Mouse (Mus musculus) hindbrain, embryonic 10.5 days (tissue): ENCODE data around the gene Megf8. TPM values are rescaled to one million over a fixed set of nuclear protein-coding genes. Genes with fewer than 3 reads are reported as not detected.

Experiments
- DNase-seq: peaks from one replicate; pipeline ENCODE4 v3.0.0-alpha.2; 2017; ENCODE audit warnings: low spot score
- H3K27ac ChIP-seq: fragments of 300-500 bp; sonication (generic); 2 replicates; pipeline ENCODE4 v1.5.1; 2016; ENCODE audit warnings: mild to moderate bottlenecking, moderate library complexity
- H3K27me3 ChIP-seq: fragments of 300-500 bp; sonication (generic); 2 replicates; pipeline ENCODE4 v1.6.1; 2016; ENCODE audit warnings: mild to moderate bottlenecking; ENCODE audit not compliant: poor library complexity, insufficient read depth, severe bottlenecking
- H3K36me3 ChIP-seq: fragments of 300-500 bp; sonication (generic); 2 replicates; pipeline ENCODE4 v1.6.1; 2016; ENCODE audit warnings: mild to moderate bottlenecking, moderate library complexity
- H3K4me1 ChIP-seq: fragments of 300-500 bp; sonication (generic); replicated peaks from 2 replicates; pipeline ENCODE4 v1.6.1; 2016; ENCODE audit warnings: mild to moderate bottlenecking
- H3K4me3 ChIP-seq: fragments of 300-500 bp; sonication (generic); 2 replicates; pipeline ENCODE4 v1.5.1; 2016; ENCODE audit warnings: mild to moderate bottlenecking, moderate library complexity
- H3K9me3 ChIP-seq: fragments of 300-500 bp; sonication (generic); 2 replicates; pipeline ENCODE4 v1.6.1; 2016; ENCODE audit warnings: mild to moderate bottlenecking, moderate library complexity
- WGBS: fragments of 180-500 bp; shearing (Covaris S2); methylation state at CpG from one replicate; pipeline ENCODE4 v1.1.7; 2016; 5-methylcytosine and 5-hydroxymethylcytosine counted together
- polyA plus RNA-seq: library from polyadenylated mRNA; unstranded; fragments of >200 nt; fragmentation: Nextera tagmentation; extraction: Ambion mirVana; gene quantifications from 2 replicates; pipeline ENCODE4 v1.2.1, GENCODE M21; 2016

Megf8 gene
- polyA plus RNA-seq, 1 experiment from 2014 or later = 18.2 TPM

DNA sequence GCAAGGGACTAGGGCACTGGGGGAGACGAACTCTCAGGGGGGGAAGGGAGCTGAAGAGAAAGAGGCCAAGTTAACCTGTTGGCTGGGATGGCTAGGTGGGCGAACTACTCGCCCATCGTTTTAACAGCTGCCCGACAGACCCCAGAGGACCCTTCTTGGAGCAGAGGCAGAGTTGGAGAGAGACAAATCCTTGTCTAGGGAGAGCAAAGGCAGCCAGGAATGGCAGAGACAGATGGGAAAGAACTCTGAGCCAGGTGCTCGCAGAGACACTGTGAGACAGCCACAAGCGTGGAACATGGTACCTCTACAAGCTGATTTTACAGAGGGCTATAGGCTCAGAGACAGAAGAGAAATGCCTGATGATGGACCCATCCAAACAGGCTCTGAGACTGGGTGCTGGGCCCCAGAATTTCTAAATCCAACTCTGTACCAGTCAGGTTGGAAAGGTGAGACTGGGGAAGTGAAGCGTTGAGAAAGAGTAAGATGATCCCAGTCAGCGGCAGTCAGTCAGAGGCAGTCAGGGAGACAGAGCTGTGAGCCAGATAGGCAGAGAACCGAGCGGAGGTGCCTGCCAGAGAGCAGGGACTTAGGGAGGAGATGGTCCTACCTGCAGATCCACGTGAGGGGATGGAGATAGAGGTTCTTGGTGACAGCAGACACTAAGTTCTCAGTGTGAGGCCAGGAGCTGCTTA is 52.2 kb downstream of the Megf8 start, which contains the start of gene Cnfn:
TSS of gene Cnfn (minus strand) at position 667 of the 692 bp plus-strand sequence.
- peaks cover 7% of the 10 kb centered on the region for H3K36me3 ChIP-seq
- WGBS = 52% methylated on average over 12 of the region's 12 CpGs
- H3K4me1 ChIP-seq = peaks cover 44% of the 10 kb centered on the region
- no peak within 1 kb of the TSS; the same call in 1 of the 2 replicates for H3K4me3 ChIP-seq
- H3K27me3 ChIP-seq = peaks cover 59% of the 10 kb centered on the region
- DNase-seq = no peak
- H3K9me3 ChIP-seq = no peaks in the 10 kb centered on the region
- no peak within 1 kb of the TSS for H3K27ac ChIP-seq

DNA sequence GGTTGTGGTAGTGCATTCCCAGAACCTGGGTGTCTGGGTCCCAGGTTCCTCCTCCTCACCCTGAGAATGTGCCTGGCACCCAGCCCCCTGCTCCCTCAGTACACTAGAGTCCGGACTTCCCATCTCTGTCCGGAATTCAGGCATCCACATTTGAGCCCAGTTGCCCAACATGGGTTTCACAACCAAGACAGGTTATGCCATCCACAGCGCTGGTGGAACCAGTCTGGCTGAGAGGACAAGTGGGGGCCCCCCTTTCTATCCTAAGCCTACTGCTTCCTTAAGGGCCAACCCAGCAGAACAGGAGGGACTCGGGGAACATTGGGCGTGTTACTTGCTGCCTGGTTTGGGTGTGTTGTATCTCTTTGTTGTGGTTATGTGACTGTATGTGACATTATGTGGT is 55.5 kb downstream of the Megf8 start:
- peaks cover 58% of the 10 kb centered on the region for H3K27me3 ChIP-seq
- no peak for DNase-seq
- H3K36me3 ChIP-seq = no peaks in the 10 kb centered on the region
- peaks cover 27% of the 10 kb centered on the region for H3K4me1 ChIP-seq
- no peak overlapping the region for H3K4me3 ChIP-seq
- no peak overlapping the region for H3K27ac ChIP-seq
- no peaks in the 10 kb centered on the region for H3K9me3 ChIP-seq
- 90% methylated on average over 5 of the region's 5 CpGs for WGBS

DNA sequence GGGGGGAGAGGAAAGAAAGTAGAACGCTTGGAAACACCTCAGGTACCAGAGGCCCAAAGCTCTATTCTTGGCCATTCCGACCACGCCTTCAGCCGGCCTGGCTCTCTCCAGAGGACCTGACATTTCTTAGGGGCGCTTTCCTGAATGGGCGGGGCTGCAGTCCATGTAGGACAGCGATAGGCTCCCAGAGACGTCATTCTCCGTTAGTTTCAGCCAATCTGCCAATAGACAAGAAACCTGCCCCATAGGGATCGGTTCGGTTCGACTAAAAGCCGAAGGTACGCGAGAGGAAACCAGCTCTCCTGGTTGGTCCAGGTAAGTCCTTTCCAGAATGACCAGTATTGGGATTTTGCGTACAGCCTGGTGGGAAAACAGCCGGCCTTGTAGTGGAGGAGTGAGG is 59.6 kb downstream of the Megf8 start:
- H3K4me3 ChIP-seq = peak overlapping the region; percentile 42
- peak overlapping the region; percentile 36; the same call in 1 of the 2 replicates for H3K27ac ChIP-seq
- no peaks in the 10 kb centered on the region for H3K36me3 ChIP-seq
- peaks cover 42% of the 10 kb centered on the region for H3K27me3 ChIP-seq
- peak; percentile 70 for DNase-seq
- 5% methylated on average over 17 of the region's 17 CpGs for WGBS
- H3K4me1 ChIP-seq = peaks cover 30% of the 10 kb centered on the region
- H3K9me3 ChIP-seq = no peaks in the 10 kb centered on the region

DNA sequence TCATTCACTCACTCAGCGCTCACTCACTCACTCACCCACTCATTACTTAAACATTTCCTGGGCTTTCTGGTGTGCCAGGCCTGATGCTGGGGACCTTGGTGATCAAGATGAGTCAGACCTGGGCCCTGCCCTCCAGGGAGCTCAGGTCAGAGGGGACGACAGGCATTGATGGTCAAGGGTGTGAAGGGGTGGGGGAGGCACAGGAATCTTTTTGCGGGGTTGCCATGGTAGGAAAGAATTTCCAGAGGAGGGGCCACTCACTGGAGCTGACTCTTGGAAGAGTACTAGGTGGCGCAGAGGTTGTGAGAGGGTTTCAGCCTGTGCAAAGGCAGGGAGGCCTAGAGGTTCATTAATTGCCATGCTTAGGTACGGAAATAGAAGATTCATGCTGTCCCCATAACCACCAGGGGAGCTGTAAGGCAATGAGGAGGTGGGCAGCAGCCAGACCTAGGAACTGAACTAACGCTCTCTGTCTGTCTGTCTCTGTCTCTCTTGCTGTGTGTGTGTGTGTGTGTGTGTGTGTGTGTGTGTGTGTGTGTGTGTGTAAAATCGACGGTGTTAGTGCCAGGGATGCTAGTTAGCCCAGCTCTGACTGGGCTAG is 60.2 kb downstream of the Megf8 start:
- peaks cover 6% of the 10 kb centered on the region; the same call in 1 of the 2 replicates for H3K36me3 ChIP-seq
- peak overlapping the region; percentile 42 for H3K4me3 ChIP-seq
- 40% methylated on average over 6 of the region's 8 CpGs for WGBS
- peaks cover 46% of the 10 kb centered on the region for H3K27me3 ChIP-seq
- DNase-seq = no peak
- H3K4me1 ChIP-seq = peaks cover 30% of the 10 kb centered on the region
- peak overlapping the region; percentile 40; the same call in 1 of the 2 replicates for H3K27ac ChIP-seq
- H3K9me3 ChIP-seq = no peaks in the 10 kb centered on the region

DNA sequence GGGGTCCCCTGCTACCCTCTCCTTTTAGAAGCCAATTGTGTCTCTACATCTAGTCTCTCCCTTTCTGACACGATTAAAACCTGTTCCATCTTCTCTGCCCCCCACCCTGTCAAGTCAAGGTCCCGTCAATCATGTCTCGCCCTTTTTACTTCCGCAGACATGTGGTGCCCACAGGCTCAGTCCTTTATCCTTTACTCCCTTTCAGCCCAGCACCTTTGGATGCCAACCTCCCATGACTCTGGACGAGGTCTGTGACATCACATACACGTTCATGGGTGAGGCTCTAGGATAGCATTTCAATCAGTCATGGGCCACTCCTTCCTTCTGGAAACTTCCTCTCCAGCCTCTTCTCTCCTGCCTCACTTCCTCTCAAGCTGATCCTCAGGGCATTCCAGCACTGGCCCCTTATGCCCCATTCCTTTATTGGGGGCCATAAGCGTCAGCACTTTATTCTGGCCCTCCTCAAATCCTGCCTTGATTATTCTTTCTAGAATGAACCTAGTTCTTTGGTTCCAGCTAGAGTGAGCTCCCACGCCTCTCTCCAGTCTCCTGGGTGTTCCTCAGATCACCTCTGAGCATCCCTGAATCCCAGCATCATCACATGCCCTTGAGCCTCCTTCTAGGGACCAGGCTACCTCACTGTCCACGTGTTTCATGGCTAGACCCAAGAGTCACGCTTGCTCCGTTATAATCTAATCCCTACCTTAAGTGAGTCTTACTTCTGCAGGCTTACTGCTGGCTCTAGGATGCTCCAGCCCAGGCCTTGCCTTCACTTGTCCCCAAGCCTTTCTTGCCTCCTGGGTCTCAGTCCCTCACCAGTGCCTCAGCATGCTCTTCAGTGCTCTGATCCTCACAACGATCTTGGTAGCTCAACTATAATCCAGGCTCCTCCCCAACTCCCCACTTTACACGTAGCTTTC is 61.5 kb downstream of the Megf8 start:
- DNase-seq = no peak
- Histone ChIP-seq H3K4me3 (no peak overlapping the region), H3K36me3 (peaks cover 16% of the 10 kb centered on the region), H3K4me1 (peaks cover 30% of the 10 kb centered on the region), H3K27me3 (peaks cover 46% of the 10 kb centered on the region), H3K9me3 (no peaks in the 10 kb centered on the region), H3K27ac (no peak overlapping the region)
- 86% methylated on average over 13 of the region's 13 CpGs for WGBS

DNA sequence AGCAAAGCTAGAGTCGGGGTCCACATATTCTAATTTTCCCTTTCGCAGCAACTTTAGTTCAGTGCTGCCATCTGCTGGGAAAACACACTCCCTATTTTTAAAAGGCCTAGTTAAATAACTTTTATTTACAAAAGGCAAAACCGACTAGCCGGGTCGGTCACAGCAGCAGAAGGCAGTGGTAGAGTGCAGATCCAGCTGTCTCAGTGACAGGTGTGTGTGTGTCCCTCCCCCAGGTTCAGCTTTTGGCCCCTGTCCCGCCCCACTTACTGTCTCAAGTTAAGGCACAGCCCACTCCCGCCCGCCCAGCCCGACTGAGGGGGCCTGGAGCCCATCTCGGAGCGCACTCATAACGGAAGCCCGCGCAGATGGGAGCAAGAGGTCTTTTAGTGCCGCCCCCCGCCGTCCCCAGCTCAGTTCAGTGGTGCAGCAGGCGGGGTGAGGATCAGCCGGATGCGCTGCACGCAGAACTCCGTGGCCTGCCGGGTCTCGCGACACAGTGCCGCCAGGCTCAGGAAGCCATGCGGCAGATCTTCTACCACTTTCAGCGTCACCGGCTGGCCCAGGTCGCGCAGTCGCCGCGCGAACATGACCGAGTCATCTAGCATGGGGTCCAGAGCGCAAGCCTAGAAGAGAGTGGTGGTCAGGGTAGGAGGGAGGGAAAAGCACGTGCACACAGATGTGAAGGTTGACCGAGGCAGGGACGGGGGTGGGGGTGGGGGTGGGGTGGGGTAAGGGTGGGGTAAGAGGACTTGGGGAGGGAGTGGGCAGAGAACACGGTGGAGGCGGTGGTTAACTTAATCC is 62.8 kb downstream of the Megf8 start:
- peaks cover 30% of the 10 kb centered on the region for H3K4me1 ChIP-seq
- H3K9me3 ChIP-seq = no peaks in the 10 kb centered on the region
- peaks cover 43% of the 10 kb centered on the region for H3K27me3 ChIP-seq
- peak overlapping the region; percentile 86 for H3K27ac ChIP-seq
- H3K4me3 ChIP-seq = peak overlapping the region; percentile 60
- H3K36me3 ChIP-seq = peaks cover 28% of the 10 kb centered on the region
- 2% methylated on average over 42 of the region's 42 CpGs for WGBS
- peak; percentile 64 for DNase-seq

DNA sequence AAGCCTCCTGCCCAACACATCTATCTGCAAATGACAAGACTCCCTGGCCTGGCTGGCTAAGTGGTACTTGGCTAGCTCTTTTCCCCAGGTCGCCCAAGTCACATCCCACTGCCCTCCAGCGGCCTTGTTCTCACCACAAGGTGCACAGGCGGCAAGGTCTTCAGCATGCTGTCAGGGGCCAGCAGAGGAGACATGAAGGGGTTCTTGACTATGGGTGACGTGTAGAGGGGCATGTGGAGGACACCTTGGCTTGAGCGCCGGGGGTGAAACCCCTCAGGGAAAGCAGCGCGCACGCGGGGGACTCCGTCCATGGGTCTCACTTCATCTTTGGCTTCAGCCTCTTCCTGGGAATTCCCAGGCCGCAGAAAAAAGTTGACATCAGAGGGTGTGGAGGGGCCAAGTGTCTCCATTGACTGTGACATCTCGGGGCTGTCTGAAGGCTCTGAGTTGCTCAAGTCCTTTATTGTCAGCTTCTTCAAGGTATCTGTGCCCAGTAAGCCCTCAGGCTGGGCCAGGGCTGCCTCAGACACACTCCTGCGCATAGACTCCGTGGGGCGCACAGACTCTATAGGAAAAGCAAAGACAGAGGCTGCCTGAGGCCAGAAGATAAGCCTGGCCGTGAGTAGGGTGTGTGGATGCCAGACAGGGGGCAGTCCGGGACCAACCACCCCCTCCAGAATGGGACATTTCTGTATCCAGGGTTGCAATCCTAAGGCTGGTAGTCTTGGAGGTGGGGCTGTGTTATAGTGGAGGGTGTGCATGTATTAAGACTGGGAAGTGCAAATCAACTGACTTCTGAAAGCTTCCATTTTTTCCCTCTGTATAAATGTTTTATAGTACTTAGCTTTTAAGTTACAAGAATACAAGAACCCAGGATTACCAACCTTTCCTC is 63.7 kb downstream of the Megf8 start:
- Histone ChIP-seq H3K4me1 (peaks cover 30% of the 10 kb centered on the region), H3K27me3 (peaks cover 38% of the 10 kb centered on the region), H3K4me3 (peak overlapping the region; percentile 60), H3K27ac (0 out of 2 replicates have a peak overlapping the region, but pooled peaks have one; percentile 86), H3K36me3 (peaks cover 37% of the 10 kb centered on the region), H3K9me3 (no peaks in the 10 kb centered on the region)
- no peak for DNase-seq
- 54% methylated on average over 18 of the region's 18 CpGs for WGBS

DNA sequence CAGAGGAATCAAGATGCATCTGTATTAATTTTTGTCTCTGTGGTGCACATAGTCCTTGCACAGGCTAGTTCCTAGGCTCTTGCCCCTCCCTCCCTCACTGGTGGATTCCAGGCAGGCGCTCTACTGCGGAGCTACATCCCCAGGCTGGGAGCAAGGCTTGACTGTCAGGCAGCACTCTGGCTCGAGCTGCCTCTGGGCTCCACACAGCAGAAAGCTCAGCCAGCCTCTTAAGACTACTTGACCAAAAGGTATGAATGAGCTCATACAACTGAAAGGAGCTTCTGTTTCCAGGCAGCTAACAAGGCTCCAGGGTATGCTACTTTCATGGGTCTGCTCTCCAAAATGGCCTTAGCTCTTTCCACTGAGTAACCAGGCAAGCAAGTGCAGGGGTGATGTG is 64.3 kb downstream of the Megf8 start:
- Histone ChIP-seq H3K4me1 (peaks cover 28% of the 10 kb centered on the region), H3K4me3 (no peak overlapping the region), H3K36me3 (peaks cover 43% of the 10 kb centered on the region), H3K27me3 (peaks cover 33% of the 10 kb centered on the region), H3K27ac (no peak overlapping the region), H3K9me3 (no peaks in the 10 kb centered on the region)
- DNase-seq = no peak
- 28% methylated on average over 3 of the region's 3 CpGs for WGBS

DNA sequence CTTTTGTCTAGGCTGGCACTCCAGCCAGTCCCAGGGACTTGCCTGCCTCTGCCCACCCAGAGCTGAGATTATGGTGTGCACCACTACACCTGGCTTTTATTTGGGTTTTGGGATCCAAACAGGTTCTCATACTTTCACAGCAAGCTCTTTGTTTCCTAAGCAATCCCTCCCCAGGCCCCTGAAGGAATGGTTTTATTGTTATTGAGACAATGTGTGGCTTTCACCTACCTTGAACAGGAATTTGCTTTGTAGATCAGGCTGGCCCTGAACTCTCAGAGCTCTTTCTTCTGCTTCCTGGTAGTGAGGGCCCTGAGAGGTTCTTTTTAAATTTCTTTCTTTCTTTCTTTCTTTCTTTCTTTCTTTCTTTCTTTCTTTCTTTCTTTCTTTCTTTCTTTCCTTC is 65.6 kb downstream of the Megf8 start:
- Histone ChIP-seq H3K27ac (no peak overlapping the region), H3K27me3 (peaks cover 22% of the 10 kb centered on the region), H3K36me3 (peaks cover 54% of the 10 kb centered on the region), H3K4me3 (no peak overlapping the region), H3K4me1 (peaks cover 16% of the 10 kb centered on the region), H3K9me3 (no peaks in the 10 kb centered on the region)
- no peak for DNase-seq

DNA sequence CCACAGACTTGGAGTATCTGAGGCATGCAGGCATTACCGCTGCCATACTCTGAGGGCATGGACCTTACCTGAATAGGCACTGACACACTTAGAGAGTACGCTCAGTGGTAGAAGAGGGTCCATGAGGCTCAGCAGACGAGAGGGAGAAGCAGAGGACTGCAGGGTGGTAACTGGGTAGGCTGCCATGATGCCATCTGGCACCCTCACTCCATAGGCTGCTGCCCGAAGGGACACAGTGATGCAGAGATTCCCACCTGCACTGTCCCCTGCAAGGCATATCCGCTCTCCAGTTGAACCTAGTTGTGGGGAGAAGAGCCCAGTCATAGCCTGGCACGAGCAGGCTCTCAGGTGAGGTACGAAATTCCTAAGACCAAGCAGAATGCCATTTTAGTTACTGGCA is 66.4 kb downstream of the Megf8 start:
- Histone ChIP-seq H3K4me3 (no peak overlapping the region), H3K4me1 (peaks cover 15% of the 10 kb centered on the region), H3K27ac (no peak overlapping the region), H3K27me3 (peaks cover 20% of the 10 kb centered on the region), H3K9me3 (no peaks in the 10 kb centered on the region), H3K36me3 (peaks cover 63% of the 10 kb centered on the region)
- 90% methylated on average over 7 of the region's 7 CpGs for WGBS
- DNase-seq = no peak

DNA sequence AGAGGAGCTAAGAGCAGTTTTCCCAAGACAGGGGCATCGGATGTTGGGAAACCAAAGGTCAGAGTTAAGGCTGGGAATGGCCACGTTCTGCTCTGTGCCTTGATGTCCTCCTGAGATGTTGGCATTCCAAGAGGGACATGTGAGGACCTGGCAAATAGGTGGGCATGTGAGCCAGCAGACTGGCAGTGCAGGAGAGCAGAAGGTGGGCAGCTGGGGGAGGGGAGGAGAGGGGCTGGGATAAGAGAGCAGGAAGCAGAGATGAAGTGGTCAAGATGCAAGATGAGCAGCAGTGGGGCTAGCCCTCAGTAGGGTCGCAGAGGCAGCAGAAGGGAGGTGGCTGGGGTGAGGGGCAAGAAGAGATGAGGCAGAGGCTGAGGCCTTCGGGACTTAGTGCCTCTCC is 66.9 kb downstream of the Megf8 start:
- no peak overlapping the region for H3K4me3 ChIP-seq

More for the DNA sequence above, 66.9 kb downstream of the Megf8 start:
- Histone ChIP-seq H3K27me3 (peaks cover 20% of the 10 kb centered on the region), H3K36me3 (peaks cover 68% of the 10 kb centered on the region), H3K9me3 (no peaks in the 10 kb centered on the region), H3K4me1 (peaks cover 15% of the 10 kb centered on the region), H3K27ac (no peak overlapping the region)
- DNase-seq = no peak
- 89% methylated on average over 4 of the region's 4 CpGs for WGBS
